Mouse (Mus musculus): ENCODE measurements around the gene Dr1. TPM values are rescaled to one million over a fixed set of nuclear protein-coding genes. Genes with fewer than 3 reads are reported as not detected.
"Not testable (repeated sequence)": the region's sequence is repeated elsewhere in the genome, so short reads cannot be mapped to it uniquely, and the experiment has no call there.

Dr1 gene
- polyA plus RNA-seq, 1 experiment from 2014 or later: 39.0 TPM

DNA sequence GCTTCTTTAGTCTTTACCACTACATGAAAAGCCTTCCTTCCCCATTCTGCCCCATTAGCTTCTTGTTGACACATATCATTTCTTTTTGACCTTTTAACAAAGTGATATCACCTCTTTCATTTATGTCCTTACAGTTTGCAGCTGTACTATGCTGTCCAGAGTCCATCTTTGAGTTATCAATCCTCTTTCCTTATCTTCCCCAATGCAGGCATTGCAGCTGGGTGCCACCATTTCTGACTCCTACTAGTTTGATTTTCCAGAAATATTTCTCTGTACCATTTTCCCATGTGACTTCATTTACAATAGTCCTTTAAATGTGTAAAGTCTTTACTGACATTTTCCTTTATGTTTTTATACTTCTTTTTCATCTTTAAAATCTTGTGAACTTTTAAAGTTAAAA is 1.7 kb upstream of the Dr1 start:
- Histone ChIP-seq H3K27me3 (ENCODE audit: control insufficient read depth, insufficient read depth, low read length) (no peaks in the 10 kb centered on the region), H3K9me3 (ENCODE audit: control insufficient read depth, low read depth, low read length) (no peaks in the 10 kb centered on the region), H3K9ac (replicated peaks; ENCODE audit: low read depth, low read length) (no peak overlapping the region), H3K27ac (ENCODE audit: low read length) (no peak overlapping the region), H3K36me3 (ENCODE audit: control insufficient read depth, insufficient read depth, low read length) (no peaks in the 10 kb centered on the region), H3K4me2 (replicated peaks; ENCODE audit: low read depth, low read length) (no peak overlapping the region), H3K4me1 (ENCODE audit: control insufficient read depth, insufficient read depth, low read length) (peaks cover 12% of the 10 kb centered on the region), H3K4me3 (ENCODE audit: low read depth, low read length) (no peak overlapping the region)
- no peak for ATAC-seq (ENCODE audit: insufficient number of reproducible peaks, insufficient read depth, low FRiP score, low read depth)

DNA sequence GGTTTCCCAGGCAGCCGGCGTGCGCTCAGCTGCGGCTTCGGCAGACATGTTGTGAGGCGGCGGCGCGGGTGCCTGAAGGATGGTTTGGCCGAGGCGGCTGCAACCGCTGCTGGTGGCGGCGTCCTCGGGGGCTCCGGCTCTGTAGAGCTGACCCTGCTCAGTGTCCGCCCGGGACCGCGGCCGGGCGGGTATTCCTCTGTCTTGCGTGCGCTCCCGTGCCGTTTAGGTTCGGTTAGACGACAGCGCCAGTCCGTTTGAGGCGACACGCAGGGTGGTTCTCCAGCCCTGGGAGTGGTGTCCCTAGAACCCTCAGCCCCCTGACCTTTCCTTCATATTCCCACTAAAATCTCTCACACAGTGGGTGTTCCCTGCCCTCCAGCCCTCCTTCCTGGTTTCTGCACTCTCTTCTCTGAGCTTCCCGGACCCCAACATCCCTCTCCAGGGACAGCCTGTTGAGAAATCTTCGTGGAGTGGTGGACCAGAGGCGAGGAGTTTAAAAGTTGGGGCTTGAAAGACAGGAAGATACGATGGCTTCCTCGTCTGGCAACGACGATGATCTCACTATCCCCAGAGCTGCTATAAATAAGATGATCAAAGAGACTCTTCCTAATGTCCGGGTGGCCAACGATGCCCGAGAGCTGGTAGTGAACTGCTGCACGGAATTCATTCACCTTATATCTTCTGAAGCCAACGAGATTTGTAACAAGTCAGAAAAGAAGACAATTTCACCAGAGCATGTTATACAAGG is 540 bp downstream of the Dr1 start:
- Histone ChIP-seq H3K27ac (ENCODE audit: low read length) (peak overlapping the region; percentile 97), H3K9ac (replicated peaks; ENCODE audit: low read depth, low read length) (peak overlapping the region; percentile 88), H3K4me3 (ENCODE audit: low read depth, low read length) (peak overlapping the region; percentile 94), H3K9me3 (ENCODE audit: control insufficient read depth, low read depth, low read length) (no peaks in the 10 kb centered on the region), H3K27me3 (ENCODE audit: control insufficient read depth, insufficient read depth, low read length) (no peaks in the 10 kb centered on the region), H3K4me2 (replicated peaks; ENCODE audit: low read depth, low read length) (peak overlapping the region; percentile 76), H3K4me1 (ENCODE audit: control insufficient read depth, insufficient read depth, low read length) (peaks cover 12% of the 10 kb centered on the region), H3K36me3 (ENCODE audit: control insufficient read depth, insufficient read depth, low read length) (0 out of 2 replicates have a peak, but pooled peaks cover 3% of the 10 kb centered on the region)
- peak; percentile 73; the same call in 1 of the 2 replicates for ATAC-seq (ENCODE audit: insufficient number of reproducible peaks, insufficient read depth, low FRiP score, low read depth)
- under 1% methylated on average over 43 of the region's 44 CpGs for WGBS

DNA sequence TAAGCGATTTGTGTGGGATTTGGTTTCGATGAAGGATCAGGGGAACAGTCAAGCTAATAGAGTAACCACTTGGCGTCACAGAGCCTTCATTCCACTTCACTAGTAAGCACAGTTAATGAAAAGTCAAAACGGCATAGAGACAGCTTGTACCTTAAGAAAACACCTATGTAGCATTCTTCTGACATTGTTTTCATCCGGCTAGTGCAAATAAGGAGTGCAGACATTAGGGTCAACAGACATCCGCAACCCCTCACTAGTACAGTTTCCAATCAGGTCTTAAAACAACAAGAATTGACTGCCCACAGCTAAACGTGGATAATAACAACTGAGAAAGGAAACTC is 1.1 kb downstream of the Dr1 start:
- peak overlapping the region; percentile 88 for H3K9ac ChIP-seq (replicated peaks; ENCODE audit: low read depth, low read length)
- no peak for ATAC-seq (ENCODE audit: insufficient number of reproducible peaks, insufficient read depth, low FRiP score, low read depth)
- H3K9me3 ChIP-seq (ENCODE audit: control insufficient read depth, low read depth, low read length): no peaks in the 10 kb centered on the region
- H3K4me1 ChIP-seq (ENCODE audit: control insufficient read depth, insufficient read depth, low read length): peaks cover 12% of the 10 kb centered on the region
- no peak overlapping the region for H3K27ac ChIP-seq (ENCODE audit: low read length)
- H3K4me2 ChIP-seq (replicated peaks; ENCODE audit: low read depth, low read length): peak overlapping the region; percentile 76
- 6% methylated on average over 7 of the region's 7 CpGs for WGBS
- 0 out of 2 replicates have a peak, but pooled peaks cover 3% of the 10 kb centered on the region for H3K36me3 ChIP-seq (ENCODE audit: control insufficient read depth, insufficient read depth, low read length)
- H3K27me3 ChIP-seq (ENCODE audit: control insufficient read depth, insufficient read depth, low read length): no peaks in the 10 kb centered on the region
- peak overlapping the region; percentile 94 for H3K4me3 ChIP-seq (ENCODE audit: low read depth, low read length)

- ATAC-seq (ENCODE audit: insufficient number of reproducible peaks, insufficient read depth, low FRiP score, low read depth): no peak
- H3K9ac ChIP-seq (replicated peaks; ENCODE audit: low read depth, low read length): peak overlapping the region; percentile 88
- no peak overlapping the region for H3K27ac ChIP-seq (ENCODE audit: low read length)
- H3K9me3 ChIP-seq (ENCODE audit: control insufficient read depth, low read depth, low read length): no peaks in the 10 kb centered on the region
- H3K36me3 ChIP-seq (ENCODE audit: control insufficient read depth, insufficient read depth, low read length): peaks cover 6% of the 10 kb centered on the region; the same call in 1 of the 2 replicates
- 25% methylated on average over 9 of the region's 9 CpGs for WGBS
- peaks cover 12% of the 10 kb centered on the region for H3K4me1 ChIP-seq (ENCODE audit: control insufficient read depth, insufficient read depth, low read length)
- peak overlapping the region; percentile 94 for H3K4me3 ChIP-seq (ENCODE audit: low read depth, low read length)
- H3K27me3 ChIP-seq (ENCODE audit: control insufficient read depth, insufficient read depth, low read length): no peaks in the 10 kb centered on the region
- peak overlapping the region; percentile 76 for H3K4me2 ChIP-seq (replicated peaks; ENCODE audit: low read depth, low read length)
These were observed 1.7 kb downstream of the Dr1 start for GRCm38 (mm10) chr5:108270415-108270814.

- Histone ChIP-seq H3K4me2 (replicated peaks; ENCODE audit: low read depth, low read length) (peak overlapping the region; percentile 76), H3K4me1 (ENCODE audit: control insufficient read depth, insufficient read depth, low read length) (peaks cover 12% of the 10 kb centered on the region)
- not testable (repeated sequence) for H3K9me3 ChIP-seq (ENCODE audit: control insufficient read depth, low read depth, low read length); H3K9ac ChIP-seq (replicated peaks; ENCODE audit: low read depth, low read length); ATAC-seq (ENCODE audit: insufficient number of reproducible peaks, insufficient read depth, low FRiP score, low read depth); H3K27ac ChIP-seq (ENCODE audit: low read length); H3K36me3 ChIP-seq (ENCODE audit: control insufficient read depth, insufficient read depth, low read length); H3K4me3 ChIP-seq (ENCODE audit: low read depth, low read length); H3K27me3 ChIP-seq (ENCODE audit: control insufficient read depth, insufficient read depth, low read length)
- WGBS: 91% methylated on average over 6 of the region's 6 CpGs
These were observed 2.6 kb downstream of the Dr1 start for GRCm38 (mm10) chr5:108271345-108271744.

DNA sequence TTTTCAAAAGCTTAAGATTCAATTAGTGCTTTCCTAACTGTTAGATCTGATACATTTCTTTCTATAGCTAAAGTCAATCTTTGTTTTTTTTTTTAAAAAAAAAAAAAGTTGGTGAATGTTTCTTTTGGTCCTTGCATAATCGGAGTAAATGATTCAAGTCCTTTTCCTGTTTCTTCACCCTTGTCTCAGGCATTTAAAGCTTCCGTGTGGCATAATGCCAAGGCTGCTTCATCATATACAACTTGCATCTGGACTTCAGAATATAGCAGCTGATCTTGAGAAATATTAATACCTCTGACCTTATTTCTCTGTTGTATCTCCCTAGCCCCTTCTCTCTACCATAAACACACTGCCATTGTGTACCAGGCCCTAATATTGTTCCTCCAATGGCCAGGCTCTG is 18.3 kb downstream of the Dr1 start:
- no peak overlapping the region for H3K27ac ChIP-seq (ENCODE audit: low read length)
- H3K4me1 ChIP-seq (ENCODE audit: control insufficient read depth, insufficient read depth, low read length): no peaks in the 10 kb centered on the region
- no peaks in the 10 kb centered on the region for H3K9me3 ChIP-seq (ENCODE audit: control insufficient read depth, low read depth, low read length)
- no peak overlapping the region for H3K9ac ChIP-seq (replicated peaks; ENCODE audit: low read depth, low read length)
- no peak for ATAC-seq (ENCODE audit: insufficient number of reproducible peaks, insufficient read depth, low FRiP score, low read depth)
- no peak overlapping the region for H3K4me3 ChIP-seq (ENCODE audit: low read depth, low read length)
- WGBS: 69% methylated on average over 2 of the region's 2 CpGs
- no peaks in the 10 kb centered on the region for H3K36me3 ChIP-seq (ENCODE audit: control insufficient read depth, insufficient read depth, low read length)
- H3K4me2 ChIP-seq (replicated peaks; ENCODE audit: low read depth, low read length): no peak overlapping the region
- H3K27me3 ChIP-seq (ENCODE audit: control insufficient read depth, insufficient read depth, low read length): no peaks in the 10 kb centered on the region

GRCm38 (mm10) chr5:108301567-108301966 is 32.9 kb downstream of the Dr1 start:
- H3K4me3 ChIP-seq (ENCODE audit: low read depth, low read length): no peak overlapping the region
- no peaks in the 10 kb centered on the region for H3K36me3 ChIP-seq (ENCODE audit: control insufficient read depth, insufficient read depth, low read length)
- no peaks in the 10 kb centered on the region for H3K4me1 ChIP-seq (ENCODE audit: control insufficient read depth, insufficient read depth, low read length)
- no peaks in the 10 kb centered on the region for H3K9me3 ChIP-seq (ENCODE audit: control insufficient read depth, low read depth, low read length)
- WGBS: 54% methylated on average over 3 of the region's 3 CpGs
- no peak overlapping the region for H3K9ac ChIP-seq (replicated peaks; ENCODE audit: low read depth, low read length)
- H3K27me3 ChIP-seq (ENCODE audit: control insufficient read depth, insufficient read depth, low read length): no peaks in the 10 kb centered on the region
- ATAC-seq (ENCODE audit: insufficient number of reproducible peaks, insufficient read depth, low FRiP score, low read depth): no peak
- H3K27ac ChIP-seq (ENCODE audit: low read length): no peak overlapping the region
- no peak overlapping the region for H3K4me2 ChIP-seq (replicated peaks; ENCODE audit: low read depth, low read length)

DNA sequence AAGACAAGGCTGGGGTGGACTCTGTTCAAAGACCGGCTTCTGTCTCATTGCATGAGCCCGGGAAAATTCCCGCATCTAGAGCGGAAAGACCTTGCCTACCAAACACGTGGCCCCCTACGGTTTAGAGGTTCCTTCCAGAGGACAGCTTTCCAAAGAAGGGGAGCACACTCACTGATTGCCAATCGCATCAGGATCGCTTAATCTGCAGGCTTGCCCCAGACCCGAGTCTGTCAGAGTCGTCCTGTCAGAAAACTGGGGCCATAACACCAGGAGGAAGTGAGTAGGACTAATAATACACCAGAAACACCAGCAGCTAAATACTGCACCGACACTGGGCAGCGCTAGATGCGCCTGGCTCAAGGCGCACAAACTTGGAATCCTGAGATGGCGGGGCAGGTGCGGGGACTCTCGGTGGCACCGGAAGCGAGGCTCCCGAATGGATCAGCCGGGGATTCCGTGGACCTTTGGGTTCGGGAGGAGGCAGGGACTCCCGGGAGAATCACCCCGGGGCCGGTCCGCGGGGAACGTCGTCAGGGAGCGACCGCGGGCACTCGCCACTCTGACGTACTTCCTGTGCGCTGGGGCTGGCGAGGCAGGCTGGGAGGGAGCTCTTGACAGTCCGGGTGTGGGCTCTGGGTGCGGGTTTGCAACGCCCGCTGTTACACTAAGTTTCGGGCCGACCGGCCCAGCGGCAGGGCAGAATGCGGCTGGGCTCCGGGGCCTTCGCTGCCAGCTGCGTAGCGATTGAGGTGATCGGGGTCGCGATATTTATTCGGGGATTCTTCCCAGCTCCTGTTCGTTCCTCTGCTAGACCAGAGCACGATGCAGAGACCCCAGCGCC is 43.7 kb downstream of the Dr1 start, which contains the start of gene Pigg:
Gene Pigg, plus strand, starts transcription at position 386 of the 841 bp plus-strand sequence.
- peak within 1 kb of the TSS; percentile 91 for H3K4me2 ChIP-seq (replicated peaks; ENCODE audit: low read depth, low read length)
- peak within 1 kb of the TSS; percentile 76 for H3K4me3 ChIP-seq (ENCODE audit: low read depth, low read length)
- H3K36me3 ChIP-seq (ENCODE audit: control insufficient read depth, insufficient read depth, low read length): no peaks in the 10 kb centered on the region
- peak; percentile 96 for ATAC-seq (ENCODE audit: insufficient number of reproducible peaks, insufficient read depth, low FRiP score, low read depth)
- no peaks in the 10 kb centered on the region for H3K27me3 ChIP-seq (ENCODE audit: control insufficient read depth, insufficient read depth, low read length)
- under 1% methylated on average over 57 of the region's 57 CpGs for WGBS
- peak within 1 kb of the TSS; percentile 76 for H3K27ac ChIP-seq (ENCODE audit: low read length)
- H3K4me1 ChIP-seq (ENCODE audit: control insufficient read depth, insufficient read depth, low read length): peaks cover 4% of the 10 kb centered on the region
- no peaks in the 10 kb centered on the region for H3K9me3 ChIP-seq (ENCODE audit: control insufficient read depth, low read depth, low read length)
- H3K9ac ChIP-seq (replicated peaks; ENCODE audit: low read depth, low read length): peak within 1 kb of the TSS; percentile 82
